Mouse (Mus musculus) c-Kit-positive CD71-positive TER-119-positive erythroid progenitor cells, embryonic 14.5 days (primary cell): Measurements from ENCODE around the gene Ceacam16.

Experiments
- DNase-seq: peaks from one replicate; pipeline ENCODE4 v3.0.0-alpha.2; 2013; ENCODE audit warnings: low spot score

Gene Ceacam16

DNA sequence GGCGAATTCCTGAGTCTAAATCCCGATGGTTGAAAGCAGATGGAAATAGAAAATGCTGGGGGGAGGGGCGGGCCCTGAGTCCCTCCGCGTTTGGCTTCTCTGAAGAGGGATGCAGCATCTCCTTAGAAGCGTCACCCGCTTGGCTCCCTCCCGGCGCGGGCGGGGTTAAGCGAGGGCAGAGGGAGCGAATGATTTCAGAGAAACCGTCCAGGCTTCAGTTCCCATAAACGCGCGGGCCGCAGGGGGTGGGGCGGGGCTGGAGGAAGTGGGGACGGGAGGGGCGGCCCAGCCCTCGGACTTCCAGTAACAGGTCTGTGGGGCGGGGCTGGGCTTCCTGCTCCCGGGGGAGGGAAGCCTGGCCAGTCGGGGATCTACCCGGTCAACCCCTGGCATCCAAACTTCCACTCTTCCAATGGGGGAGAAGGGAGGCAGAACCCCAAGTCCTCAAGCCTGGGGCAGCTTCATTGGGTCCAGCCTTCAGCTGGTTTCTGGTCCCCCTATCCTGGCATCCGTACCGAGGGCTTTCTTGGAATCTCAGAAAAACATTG is 44.8 kb downstream of the Ceacam16 start:
- peak; percentile 47 for DNase-seq

- no peak for DNase-seq
Measured at GRCm38 (mm10) chr7:19815296-19816223, 45.5 kb downstream of the Ceacam16 start.

DNA sequence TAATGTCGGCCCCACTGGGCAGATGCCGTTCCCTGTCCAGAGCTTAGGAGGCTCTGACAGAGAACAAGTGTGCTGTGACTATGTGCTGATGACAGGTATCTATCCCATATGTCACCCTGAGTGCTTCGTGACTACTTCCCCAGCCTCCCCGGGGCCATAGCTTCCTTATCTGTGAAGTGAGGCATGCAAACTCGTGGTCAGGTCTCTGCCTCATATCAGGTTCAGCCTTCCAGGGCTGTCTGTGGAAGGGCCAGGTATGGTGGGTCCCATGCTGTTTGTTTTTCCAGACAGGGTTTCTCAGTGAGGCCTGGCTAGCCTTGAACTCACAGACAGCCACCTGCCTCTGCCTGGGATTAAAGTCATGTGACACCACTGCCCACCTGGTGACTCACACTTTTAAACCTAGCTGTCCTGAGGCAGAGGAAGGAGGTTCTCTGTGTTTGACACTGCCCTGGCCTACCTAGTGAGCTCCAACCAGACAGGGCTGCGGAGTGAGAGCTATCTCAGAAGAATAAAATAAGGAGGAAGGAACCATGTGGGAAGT is 47.4 kb downstream of the Ceacam16 start:
- DNase-seq = no peak

GRCm38 (mm10) chr7:19813161-19813560 is 47.9 kb downstream of the Ceacam16 start:
- DNase-seq = no peak

- no peak for DNase-seq
Measured at GRCm38 (mm10) chr7:19811114-19811513, 50.0 kb downstream of the Ceacam16 start.

- DNase-seq = no peak
Measured at GRCm38 (mm10) chr7:19809369-19809768, 51.7 kb downstream of the Ceacam16 start.

- DNase-seq = no peak
Measured at GRCm38 (mm10) chr7:19806356-19806969, 54.6 kb downstream of the Ceacam16 start.

DNA sequence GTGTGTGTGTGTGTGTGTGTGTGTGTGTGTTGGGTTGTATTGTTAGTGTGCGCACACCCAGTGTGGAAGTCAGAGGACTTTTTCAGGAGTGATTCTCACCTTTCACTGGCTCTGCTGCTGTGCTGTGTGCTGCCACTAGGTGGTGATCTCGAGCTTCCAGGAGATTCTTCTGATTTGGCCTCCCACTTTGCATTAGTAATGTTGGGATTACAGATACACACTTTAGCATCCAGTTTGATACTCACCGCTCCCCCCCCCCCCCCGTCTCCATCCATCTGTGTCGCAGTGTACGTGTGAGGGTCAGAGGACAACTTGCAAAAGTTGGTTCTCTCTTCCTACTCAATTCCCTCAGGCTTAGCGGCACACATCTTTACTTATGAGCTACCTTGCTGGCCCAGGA is 58.1 kb downstream of the Ceacam16 start:
- DNase-seq = peak; percentile 39
